Mouse (Mus musculus) c-Kit-positive CD71-positive TER-119-positive erythroid progenitor cells, embryonic 14.5 days (primary cell): ENCODE measurements around the gene Dhcr24.

ENCODE experiments used
- DNase-seq: peaks from one replicate; pipeline ENCODE4 v3.0.0-alpha.2; 2013; ENCODE audit warnings: low spot score

The Dhcr24 gene

GRCm38 (mm10) chr4:106560213-106560845 lies 509 bp upstream of the Dhcr24 start:
- DNase-seq, result peak; percentile 14

- DNase-seq, result no peak
Observed at GRCm38 (mm10) chr4:106562006-106562405, 1.2 kb downstream of the Dhcr24 start.

GRCm38 (mm10) chr4:106562837-106563790 lies 2.3 kb downstream of the Dhcr24 start:
- no peak for DNase-seq

- DNase-seq, result no peak
Observed at GRCm38 (mm10) chr4:106564161-106564560, 3.3 kb downstream of the Dhcr24 start.

GRCm38 (mm10) chr4:106569680-106570079 lies 8.8 kb downstream of the Dhcr24 start:
- no peak for DNase-seq

- no peak for DNase-seq
Observed at GRCm38 (mm10) chr4:106571081-106571724, 10.4 kb downstream of the Dhcr24 start.

GRCm38 (mm10) chr4:106575022-106575421 lies 14.2 kb downstream of the Dhcr24 start:
- DNase-seq, result no peak

- DNase-seq, result no peak
Observed at GRCm38 (mm10) chr4:106577511-106577910, 16.7 kb downstream of the Dhcr24 start.

- DNase-seq, result no peak
Observed at GRCm38 (mm10) chr4:106581176-106581864, 20.5 kb downstream of the Dhcr24 start.

GRCm38 (mm10) chr4:106581865-106582204 lies 21.0 kb downstream of the Dhcr24 start:
- DNase-seq, result no peak

GRCm38 (mm10) chr4:106582428-106583153 lies 21.8 kb downstream of the Dhcr24 start:
- DNase-seq, result peak; percentile 54

GRCm38 (mm10) chr4:106584665-106585064 lies 23.8 kb downstream of the Dhcr24 start:
- no peak for DNase-seq

GRCm38 (mm10) chr4:106587075-106587474 lies 26.2 kb downstream of the Dhcr24 start:
- no peak for DNase-seq

- no peak for DNase-seq
Observed at GRCm38 (mm10) chr4:106590142-106590541, 29.3 kb downstream of the Dhcr24 start.

GRCm38 (mm10) chr4:106590871-106591270 lies 30.0 kb downstream of the Dhcr24 start:
- no peak for DNase-seq

- no peak for DNase-seq
Observed at GRCm38 (mm10) chr4:106593636-106594035, 32.8 kb downstream of the Dhcr24 start.

GRCm38 (mm10) chr4:106596200-106596599 lies 35.4 kb downstream of the Dhcr24 start:
- no peak for DNase-seq

- no peak for DNase-seq
Observed at GRCm38 (mm10) chr4:106597055-106597454, 36.2 kb downstream of the Dhcr24 start.

GRCm38 (mm10) chr4:106597741-106598140 lies 36.9 kb downstream of the Dhcr24 start:
- DNase-seq, result no peak

GRCm38 (mm10) chr4:106599415-106599814 lies 38.6 kb downstream of the Dhcr24 start:
- no peak for DNase-seq

GRCm38 (mm10) chr4:106600770-106601169 lies 39.9 kb downstream of the Dhcr24 start:
- DNase-seq, result no peak
